ENCODE assay signal across 37 mouse cellular contexts in genomic region chr2:170601917-170602316, GRCm38 (mm10). TPM values are rescaled to one million over a fixed set of nuclear protein-coding genes. Genes with fewer than 3 reads are reported as not detected.
"Had no signal": no experiment of that assay in that cellular context is flagged by ENCODE, and none has a peak within 500 bp of the region (broad histone marks: within the 10 kb centered on the region; RNA-seq: fewer than 3 reads in every experiment).

Gene 4930470P17Rik (minus strand): TSS chr2:170602017.

- H3K36me3 ChIP-seq: heart, embryonic 13.5 days; heart, embryonic 15.5 days; hindbrain, embryonic 13.5 days; hindbrain, embryonic 15.5 days; limb, embryonic 12.5 days; liver, embryonic 13.5 days; liver, embryonic 15.5 days had no signal

- H3K9me3 ChIP-seq: heart, embryonic 13.5 days; heart, embryonic 15.5 days; hindbrain, embryonic 13.5 days; hindbrain, embryonic 15.5 days; liver, embryonic 15.5 days had no signal

- H3K27me3 ChIP-seq: heart, embryonic 13.5 days; heart, embryonic 15.5 days; hindbrain, embryonic 13.5 days; hindbrain, embryonic 15.5 days; limb, embryonic 12.5 days; liver, embryonic 13.5 days; liver, embryonic 15.5 days had no signal

- H3K4me1 ChIP-seq: heart, embryonic 13.5 days; heart, embryonic 15.5 days; liver, embryonic 13.5 days; liver, embryonic 15.5 days had no signal

- H3K9ac ChIP-seq: heart, embryonic 13.5 days; heart, embryonic 15.5 days; hindbrain, embryonic 13.5 days; hindbrain, embryonic 15.5 days; limb, embryonic 12.5 days; liver, embryonic 13.5 days; liver, embryonic 15.5 days had no signal

- H3K27ac ChIP-seq: heart, embryonic 13.5 days; heart, embryonic 15.5 days; hindbrain, embryonic 13.5 days; hindbrain, embryonic 15.5 days; hindbrain, postnatal 0 days; layer of hippocampus, adult 2 months; left cerebral cortex, adult 2 months; limb, embryonic 12.5 days; liver, embryonic 13.5 days; liver, embryonic 15.5 days had no signal

- H3K4me3 ChIP-seq: heart, embryonic 13.5 days; heart, embryonic 15.5 days; hindbrain, embryonic 13.5 days; hindbrain, embryonic 15.5 days; layer of hippocampus, adult 2 months; left cerebral cortex, adult 2 months; limb, embryonic 12.5 days; liver, embryonic 13.5 days; liver, embryonic 15.5 days had no signal

- DNase-seq: gastrocnemius, postnatal 14 days; gastrocnemius, postnatal 36 days; heart, adult 18-20 months; heart, postnatal 14 days; heart, postnatal 36 days; kidney, adult 11 months; kidney, adult 2 months; kidney, postnatal 10 days; left cerebral cortex, postnatal 4 days; liver; liver, embryonic 13.5 days had no signal

RNA-seq across cellular contexts. Expression of gene 4930470P17Rik, which starts in this region (rescaled TPM):
- total RNA-seq: gastrocnemius, adult 18-20 months; gastrocnemius, adult 8-10 months; gastrocnemius, postnatal 14 days; gastrocnemius, postnatal 36 days; heart, adult 18-20 months; heart, postnatal 14 days; heart, postnatal 36 days; hematopoietic stem cell, adult 5-6 weeks; hindbrain, postnatal 0 days; layer of hippocampus, adult 2 months; layer of hippocampus, postnatal 10 days; layer of hippocampus, postnatal 25 days; left cerebral cortex, adult 2 months; left cerebral cortex, postnatal 10 days; left cerebral cortex, postnatal 25 days; left cerebral cortex, postnatal 4 days had no signal
- polyA plus RNA-seq: gonadal fat pad, adult 2 months; heart, embryonic 11.5 days; heart, embryonic 13.5 days; heart, embryonic 15.5 days; heart, postnatal 0 days; hindbrain, embryonic 11.5 days; hindbrain, embryonic 13.5 days; intestine, embryonic 14.5 days; intestine, embryonic 16.5 days; kidney, adult 2 months; kidney, embryonic 14.5 days; kidney, embryonic 16.5 days; limb, embryonic 12.5 days; limb, embryonic 14.5 days; liver, embryonic 11.5 days; liver, embryonic 13.5 days; liver, embryonic 15.5 days had no signal
